Mouse (Mus musculus): ENCODE results near the gene Ank3. TPM values are rescaled to one million over a fixed set of nuclear protein-coding genes. Genes with fewer than 3 reads are reported as not detected.

The Ank3 gene
- polyA plus RNA-seq, 1 experiment from 2014 or later: 30.6 TPM

DNA sequence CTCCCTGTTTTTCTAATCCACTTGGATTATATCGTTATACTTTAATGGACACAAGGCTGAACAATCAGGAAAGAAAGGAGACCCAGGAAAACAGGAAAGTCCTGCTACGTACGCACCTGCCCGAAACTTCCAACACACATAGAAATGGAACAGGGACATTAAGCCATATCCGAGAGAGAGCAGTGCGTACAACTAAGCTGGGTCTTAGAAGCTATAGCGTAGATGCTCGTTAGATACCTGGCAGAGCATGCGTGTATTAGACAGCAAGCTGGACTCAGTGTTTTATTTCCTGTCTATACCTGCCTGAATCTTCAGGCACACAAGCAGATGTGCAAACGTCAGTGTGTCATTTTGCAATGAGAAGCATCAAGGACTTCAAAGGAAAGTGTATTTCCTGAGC, 128.7 kb downstream of the Ank3 start:
- Histone ChIP-seq H3K9me3 (replicated peaks) (no peaks in the 10 kb centered on the region), H3K4me3 (no peak overlapping the region), H3K27ac (no peak overlapping the region), H3K27me3 (no peaks in the 10 kb centered on the region), H3K36me3 (no peaks in the 10 kb centered on the region), H3K4me1 (replicated peaks) (0 out of 2 replicates have a peak, but pooled peaks cover 3% of the 10 kb centered on the region), H3K4me2 (no peak overlapping the region), H3K9ac (no peak overlapping the region)
- ATAC-seq (replicated peaks; ENCODE audit: insufficient number of reproducible peaks, insufficient read depth, low FRiP score, low read depth): no peak
- 87% methylated on average over 10 of the region's 10 CpGs for WGBS

DNA sequence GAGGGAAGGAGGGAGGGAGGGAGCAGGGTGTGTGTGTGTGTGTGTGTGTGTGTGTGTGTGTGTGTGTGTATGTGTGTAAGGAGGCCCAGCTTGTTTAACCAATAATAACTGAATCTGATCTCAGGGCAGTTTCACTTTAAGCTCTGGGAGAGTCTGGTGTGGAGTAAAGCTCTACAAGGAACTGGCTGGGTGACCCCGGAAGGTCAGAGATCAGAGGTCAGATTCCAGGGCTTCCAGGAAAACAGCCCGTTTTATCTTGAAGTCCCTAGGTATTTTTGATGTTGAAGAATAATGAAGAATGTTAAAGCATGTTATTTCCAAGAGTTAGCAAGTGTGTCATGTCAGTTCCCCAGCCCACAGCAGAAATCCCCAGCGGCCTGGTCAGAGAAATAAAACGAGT, 130.2 kb downstream of the Ank3 start:
- no peak for ATAC-seq (replicated peaks; ENCODE audit: insufficient number of reproducible peaks, insufficient read depth, low FRiP score, low read depth)
- Histone ChIP-seq H3K9ac (no peak overlapping the region), H3K27ac (peak overlapping the region; percentile 68), H3K4me2 (peak overlapping the region; percentile 43), H3K4me1 (replicated peaks) (0 out of 2 replicates have a peak, but pooled peaks cover 6% of the 10 kb centered on the region), H3K4me3 (0 out of 2 replicates have a peak overlapping the region, but pooled peaks have one; percentile 11), H3K36me3 (no peaks in the 10 kb centered on the region), H3K9me3 (replicated peaks) (no peaks in the 10 kb centered on the region), H3K27me3 (no peaks in the 10 kb centered on the region)
- WGBS: 59% methylated on average over 4 of the region's 4 CpGs

GRCm38 (mm10) chr10:69530326-69530725, 131.8 kb downstream of the Ank3 start:
- WGBS: 87% methylated on average over 6 of the region's 6 CpGs
- H3K4me3 ChIP-seq: no peak overlapping the region
- H3K4me1 ChIP-seq (replicated peaks): 0 out of 2 replicates have a peak, but pooled peaks cover 6% of the 10 kb centered on the region
- H3K4me2 ChIP-seq: no peak overlapping the region
- H3K27ac ChIP-seq: no peak overlapping the region
- H3K9ac ChIP-seq: no peak overlapping the region
- H3K36me3 ChIP-seq: no peaks in the 10 kb centered on the region
- ATAC-seq (replicated peaks; ENCODE audit: insufficient number of reproducible peaks, insufficient read depth, low FRiP score, low read depth): no peak
- H3K9me3 ChIP-seq (replicated peaks): no peaks in the 10 kb centered on the region
- no peaks in the 10 kb centered on the region for H3K27me3 ChIP-seq

DNA sequence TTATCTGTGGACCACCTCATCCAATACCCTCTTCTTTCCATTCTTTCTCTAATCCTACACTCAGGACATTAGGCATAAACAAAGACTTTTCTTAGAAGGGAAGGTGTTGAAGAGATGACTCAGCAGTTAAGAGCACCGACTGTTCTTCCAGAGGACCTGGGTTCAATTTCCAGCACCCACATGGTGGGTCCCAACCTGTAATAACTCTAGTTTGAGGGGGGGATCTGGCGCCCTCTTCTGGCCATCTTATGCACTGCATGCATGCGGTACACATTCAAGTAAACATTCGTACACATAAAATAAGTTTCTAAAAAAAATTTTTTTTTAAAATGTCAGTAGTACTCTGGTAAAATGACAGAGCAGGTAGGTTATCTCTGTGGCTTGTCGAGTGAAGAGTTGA, 133.0 kb downstream of the Ank3 start:
- no peak overlapping the region for H3K4me3 ChIP-seq
- H3K4me1 ChIP-seq (replicated peaks): peaks cover 11% of the 10 kb centered on the region
- H3K9ac ChIP-seq: no peak overlapping the region
- H3K27ac ChIP-seq: no peak overlapping the region
- H3K27me3 ChIP-seq: no peaks in the 10 kb centered on the region
- no peaks in the 10 kb centered on the region for H3K9me3 ChIP-seq (replicated peaks)
- no peak for ATAC-seq (replicated peaks; ENCODE audit: insufficient number of reproducible peaks, insufficient read depth, low FRiP score, low read depth)
- WGBS: 77% methylated on average over 5 of the region's 5 CpGs
- no peak overlapping the region for H3K4me2 ChIP-seq
- H3K36me3 ChIP-seq: no peaks in the 10 kb centered on the region

GRCm38 (mm10) chr10:69532169-69532730, 133.7 kb downstream of the Ank3 start:
- H3K9me3 ChIP-seq (replicated peaks): no peaks in the 10 kb centered on the region
- no peaks in the 10 kb centered on the region for H3K27me3 ChIP-seq
- H3K36me3 ChIP-seq: no peaks in the 10 kb centered on the region
- H3K27ac ChIP-seq: no peak overlapping the region
- H3K9ac ChIP-seq: no peak overlapping the region
- peaks cover 14% of the 10 kb centered on the region for H3K4me1 ChIP-seq (replicated peaks)
- no peak overlapping the region for H3K4me3 ChIP-seq
- 83% methylated on average over 10 of the region's 10 CpGs for WGBS
- ATAC-seq (replicated peaks; ENCODE audit: insufficient number of reproducible peaks, insufficient read depth, low FRiP score, low read depth): no peak
- H3K4me2 ChIP-seq: no peak overlapping the region

GRCm38 (mm10) chr10:69533505-69534388, 135.2 kb downstream of the Ank3 start:
- H3K27ac ChIP-seq: peak overlapping the region; percentile 89

DNA sequence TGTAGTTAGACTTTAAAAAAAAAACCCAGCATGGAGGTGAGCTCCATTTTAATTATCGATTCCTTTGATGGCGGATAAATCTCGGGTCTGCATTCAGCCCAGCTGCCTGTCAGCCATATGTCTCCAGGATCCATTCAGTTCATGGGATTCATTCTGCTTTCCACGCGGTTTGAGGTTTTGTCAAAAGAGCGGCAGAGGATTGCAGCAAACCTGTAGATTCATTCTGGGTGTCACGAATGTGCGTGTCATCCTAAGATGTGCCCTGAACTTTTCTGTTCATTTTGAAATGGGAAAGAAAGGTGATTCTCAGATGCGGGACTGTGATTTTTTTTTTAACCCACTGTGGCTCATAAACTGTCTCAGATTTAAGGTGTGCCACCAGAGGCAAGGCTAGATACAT, 136.1 kb downstream of the Ank3 start:
- Histone ChIP-seq H3K27me3 (no peaks in the 10 kb centered on the region), H3K4me1 (replicated peaks) (peaks cover 11% of the 10 kb centered on the region), H3K9me3 (replicated peaks) (no peaks in the 10 kb centered on the region), H3K27ac (peak overlapping the region; percentile 89), H3K4me3 (peak overlapping the region; percentile 58), H3K36me3 (no peaks in the 10 kb centered on the region), H3K9ac (peak overlapping the region; percentile 69), H3K4me2 (peak overlapping the region; percentile 62)
- no peak for ATAC-seq (replicated peaks; ENCODE audit: insufficient number of reproducible peaks, insufficient read depth, low FRiP score, low read depth)
- 37% methylated on average over 9 of the region's 9 CpGs for WGBS

More at GRCm38 (mm10) chr10:69533505-69534388, 135.2 kb downstream of the Ank3 start:
- peak overlapping the region; percentile 58 for H3K4me3 ChIP-seq
- H3K9ac ChIP-seq: peak overlapping the region; percentile 69
- H3K36me3 ChIP-seq: no peaks in the 10 kb centered on the region
- H3K9me3 ChIP-seq (replicated peaks): no peaks in the 10 kb centered on the region
- peak overlapping the region; percentile 62 for H3K4me2 ChIP-seq
- no peaks in the 10 kb centered on the region for H3K27me3 ChIP-seq
- peaks cover 13% of the 10 kb centered on the region for H3K4me1 ChIP-seq (replicated peaks)
- ATAC-seq (replicated peaks; ENCODE audit: insufficient number of reproducible peaks, insufficient read depth, low FRiP score, low read depth): peak; percentile 77
- WGBS: 3% methylated on average over 22 of the region's 22 CpGs

DNA sequence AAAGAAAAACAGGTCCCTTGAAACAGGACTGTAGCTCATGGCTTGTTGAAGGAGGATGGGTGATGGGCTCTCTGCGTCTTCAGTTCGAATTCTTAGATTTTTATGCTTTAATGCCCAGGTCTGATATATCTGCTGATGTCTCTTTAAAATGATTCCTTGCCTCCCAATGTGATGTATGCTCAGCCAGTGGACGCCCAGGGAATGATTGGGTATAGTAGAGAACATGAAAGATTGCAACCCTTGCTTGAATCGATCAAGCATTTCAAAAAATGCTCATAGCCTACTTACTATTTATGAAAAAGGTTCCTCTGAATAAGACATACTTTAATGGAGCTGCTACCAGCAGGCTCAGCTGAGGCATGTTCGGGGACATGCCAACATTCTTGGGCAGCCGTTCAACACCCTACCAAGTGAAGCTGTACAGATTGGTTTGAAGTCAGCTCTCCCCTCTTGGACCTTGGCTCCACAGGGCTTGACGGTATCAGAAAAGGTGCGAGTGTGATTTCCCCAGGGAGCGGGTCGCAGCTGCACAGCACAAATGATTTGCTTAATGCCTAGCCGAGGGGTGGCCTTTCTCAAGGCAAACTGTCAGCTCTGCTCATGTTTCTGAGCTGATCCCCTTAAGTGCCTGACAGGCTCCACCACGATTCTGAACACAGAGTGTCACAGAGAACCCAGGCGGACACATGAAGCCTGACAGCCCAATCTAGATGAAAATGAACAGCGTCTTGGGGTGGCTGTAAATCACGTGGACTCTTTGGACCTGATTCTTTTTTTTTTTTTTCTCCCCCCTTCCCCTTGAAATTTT, 136.8 kb downstream of the Ank3 start:
- 0 out of 2 replicates have a peak, but pooled peaks have one; percentile 19 for ATAC-seq (replicated peaks; ENCODE audit: insufficient number of reproducible peaks, insufficient read depth, low FRiP score, low read depth)
- H3K4me3 ChIP-seq: peak overlapping the region; percentile 58
- H3K4me2 ChIP-seq: peak overlapping the region; percentile 62
- H3K9me3 ChIP-seq (replicated peaks): no peaks in the 10 kb centered on the region
- H3K27me3 ChIP-seq: no peaks in the 10 kb centered on the region
- H3K9ac ChIP-seq: peak overlapping the region; percentile 69
- H3K4me1 ChIP-seq (replicated peaks): peaks cover 11% of the 10 kb centered on the region
- 25% methylated on average over 15 of the region's 15 CpGs for WGBS
- no peaks in the 10 kb centered on the region for H3K36me3 ChIP-seq
- H3K27ac ChIP-seq: peak overlapping the region; percentile 89

DNA sequence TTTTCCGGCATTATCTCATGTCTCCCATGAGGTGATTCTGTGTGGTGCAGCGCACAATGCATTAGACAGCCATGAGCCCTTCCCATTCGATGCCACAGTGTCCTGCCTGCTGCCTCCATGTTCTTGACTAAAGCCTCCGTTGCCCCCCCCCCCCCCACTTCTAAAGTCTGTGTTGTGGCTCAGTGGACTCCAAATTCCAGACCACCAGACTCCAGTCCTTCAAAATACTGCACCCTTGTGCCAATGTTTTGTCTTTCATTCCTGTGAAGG, 137.3 kb downstream of the Ank3 start:
- Histone ChIP-seq H3K9ac (peak overlapping the region; percentile 69), H3K4me2 (peak overlapping the region; percentile 62), H3K27ac (peak overlapping the region; percentile 89), H3K4me3 (peak overlapping the region; percentile 58), H3K36me3 (no peaks in the 10 kb centered on the region), H3K4me1 (replicated peaks) (peaks cover 11% of the 10 kb centered on the region), H3K9me3 (replicated peaks) (no peaks in the 10 kb centered on the region), H3K27me3 (no peaks in the 10 kb centered on the region)
- WGBS: 22% methylated on average over 4 of the region's 4 CpGs
- ATAC-seq (replicated peaks; ENCODE audit: insufficient number of reproducible peaks, insufficient read depth, low FRiP score, low read depth): no peak

DNA sequence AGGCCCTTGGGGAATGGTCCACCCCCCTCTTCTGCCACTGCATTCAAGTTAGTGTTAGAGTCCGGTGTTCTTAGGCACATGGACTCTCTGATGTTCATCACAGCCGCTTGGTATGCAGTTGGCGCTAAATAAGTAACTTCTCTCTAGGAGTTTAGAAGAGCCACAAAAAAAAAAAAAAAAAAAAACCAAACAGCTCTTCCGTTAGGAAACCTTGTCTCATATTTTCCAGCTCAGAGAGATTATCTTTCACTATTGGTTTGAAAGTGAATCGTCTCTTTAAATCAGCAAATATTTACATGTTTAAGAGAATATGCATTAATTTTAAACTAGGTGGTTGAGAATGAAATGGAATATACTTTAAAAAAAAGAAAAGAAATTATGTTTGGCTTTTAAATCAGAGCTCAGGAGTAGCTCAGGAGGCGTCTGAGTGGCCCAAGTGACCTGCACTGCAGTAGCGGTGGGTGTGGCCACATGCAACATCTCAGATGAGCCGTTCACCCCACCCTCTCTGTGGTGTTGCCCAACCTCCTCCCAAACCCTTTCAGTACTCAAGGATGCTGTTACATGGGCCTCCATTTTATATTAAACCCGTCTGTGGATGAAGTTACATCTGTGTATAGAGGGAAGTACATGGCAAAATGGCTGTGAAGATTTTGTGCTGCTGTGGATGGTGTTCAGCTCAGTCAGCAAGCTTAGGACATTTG, 138.0 kb downstream of the Ank3 start:
- ATAC-seq (replicated peaks; ENCODE audit: insufficient number of reproducible peaks, insufficient read depth, low FRiP score, low read depth): no peak
- Histone ChIP-seq H3K27ac (peak overlapping the region; percentile 89), H3K4me1 (replicated peaks) (peaks cover 15% of the 10 kb centered on the region), H3K4me3 (peak overlapping the region; percentile 58), H3K4me2 (peak overlapping the region; percentile 62), H3K27me3 (no peaks in the 10 kb centered on the region), H3K9me3 (replicated peaks) (no peaks in the 10 kb centered on the region), H3K36me3 (no peaks in the 10 kb centered on the region), H3K9ac (peak overlapping the region; percentile 69; the same call in 1 of the 2 replicates)
- WGBS: 48% methylated on average over 9 of the region's 9 CpGs

GRCm38 (mm10) chr10:69538236-69538635, 139.7 kb downstream of the Ank3 start:
- Histone ChIP-seq H3K27me3 (no peaks in the 10 kb centered on the region), H3K4me3 (no peak overlapping the region), H3K27ac (no peak overlapping the region), H3K9ac (no peak overlapping the region), H3K36me3 (no peaks in the 10 kb centered on the region), H3K4me1 (replicated peaks) (peaks cover 13% of the 10 kb centered on the region), H3K4me2 (no peak overlapping the region), H3K9me3 (replicated peaks) (no peaks in the 10 kb centered on the region)
- WGBS: 73% methylated on average over 2 of the region's 2 CpGs
- no peak for ATAC-seq (replicated peaks; ENCODE audit: insufficient number of reproducible peaks, insufficient read depth, low FRiP score, low read depth)

All from heart, embryonic 15.5 days (tissue).